Mouse (Mus musculus) limb, embryonic 12.5 days (tissue): ENCODE measurements around the gene Smtn. TPM values are rescaled to one million over a fixed set of nuclear protein-coding genes. Genes with fewer than 3 reads are reported as not detected.
A peak's percentile ranks its signal among the peaks of the same experiment; 100 is the strongest.

Experiments
- ATAC-seq: fragments of 200-750 bp; cut with Nextera tagmentation; 2 replicates; pipeline ENCODE4 v1.8.0; 2017; ENCODE audit warnings: low read depth, moderate TSS enrichment; ENCODE audit not compliant: insufficient number of reproducible peaks, insufficient read depth, low FRiP score, low TSS enrichment
- H3K27ac ChIP-seq: fragments of 300-500 bp; sonication (generic); 2 replicates; pipeline ENCODE4 v1.5.1; 2016; ENCODE audit warnings: mild to moderate bottlenecking, moderate library complexity
- H3K27me3 ChIP-seq: fragments of 300-500 bp; sonication (generic); 2 replicates; pipeline ENCODE4 v1.6.1; 2016; ENCODE audit warnings: mild to moderate bottlenecking, moderate library complexity
- H3K36me3 ChIP-seq: fragments of 300-500 bp; sonication (generic); 2 replicates; pipeline ENCODE4 v1.6.1; 2016; ENCODE audit warnings: mild to moderate bottlenecking, moderate library complexity
- H3K4me1 ChIP-seq: fragments of 300-500 bp; sonication (generic); replicated peaks from 2 replicates; pipeline ENCODE4 v1.6.1; 2016
- H3K4me2 ChIP-seq: fragments of 300-500 bp; sonication (generic); 2 replicates; pipeline ENCODE4 v1.6.1; 2016; ENCODE audit warnings: mild to moderate bottlenecking, moderate library complexity
- H3K4me3 ChIP-seq: fragments of 300-500 bp; sonication (generic); replicated peaks from 2 replicates; pipeline ENCODE4 v1.5.1; 2016; ENCODE audit warnings: mild to moderate bottlenecking
- H3K9ac ChIP-seq: fragments of 300-500 bp; sonication (generic); replicated peaks from 2 replicates; pipeline ENCODE4 v1.6.1; 2016; ENCODE audit warnings: mild to moderate bottlenecking, moderate library complexity
- H3K9me3 ChIP-seq: fragments of 300-500 bp; sonication (generic); 2 replicates; pipeline ENCODE4 v1.6.1; 2016; ENCODE audit warnings: mild to moderate bottlenecking, moderate library complexity
- WGBS: fragments of 180-500 bp; shearing (Covaris S2); methylation state at CpG from one replicate; pipeline ENCODE4 v1.1.7; 2016; 5-methylcytosine and 5-hydroxymethylcytosine counted together
- polyA plus RNA-seq: library from polyadenylated mRNA; unstranded; fragments of >200 nt; fragmentation: Nextera tagmentation; extraction: Ambion mirVana; gene quantifications from 2 replicates; pipeline ENCODE4 v1.2.1, GENCODE M21; 2016

Smtn gene
- polyA plus RNA-seq, 1 experiment from 2014 or later = 46.4 TPM

GRCm38 (mm10) chr11:3517846-3518732, 22.3 kb downstream of the Smtn start:
- Histone ChIP-seq H3K4me3 (peak overlapping the region; percentile 40), H3K9ac (no peak overlapping the region)
- no peak; the same call in 1 of the 2 replicates for ATAC-seq

GRCm38 (mm10) chr11:3516859-3517845, 23.3 kb downstream of the Smtn start:
- H3K4me1 ChIP-seq = peaks cover 21% of the 10 kb centered on the region
- peak overlapping the region; percentile 85 for H3K4me2 ChIP-seq
- H3K4me3 ChIP-seq = peak overlapping the region; percentile 40
- peaks cover 35% of the 10 kb centered on the region for H3K27me3 ChIP-seq
- WGBS = 3% methylated on average over 50 of the region's 50 CpGs
- H3K9me3 ChIP-seq = no peaks in the 10 kb centered on the region
- H3K9ac ChIP-seq = peak overlapping the region; percentile 44; the same call in 1 of the 2 replicates
- no peak overlapping the region for H3K27ac ChIP-seq
- ATAC-seq = peak; percentile 28
- H3K36me3 ChIP-seq = peaks cover 34% of the 10 kb centered on the region

More at GRCm38 (mm10) chr11:3517846-3518732, 22.3 kb downstream of the Smtn start:
- H3K27ac ChIP-seq = no peak overlapping the region
- WGBS = 61% methylated on average over 13 of the region's 13 CpGs
- H3K27me3 ChIP-seq = peaks cover 35% of the 10 kb centered on the region
- H3K4me1 ChIP-seq = peaks cover 21% of the 10 kb centered on the region
- H3K9me3 ChIP-seq = no peaks in the 10 kb centered on the region
- H3K36me3 ChIP-seq = peaks cover 43% of the 10 kb centered on the region
- H3K4me2 ChIP-seq = peak overlapping the region; percentile 85

- ATAC-seq = no peak
- no peak overlapping the region for H3K4me3 ChIP-seq
- H3K4me2 ChIP-seq = no peak overlapping the region
- 70% methylated on average over 5 of the region's 5 CpGs for WGBS
- no peaks in the 10 kb centered on the region for H3K9me3 ChIP-seq
- H3K36me3 ChIP-seq = peaks cover 24% of the 10 kb centered on the region
- peaks cover 21% of the 10 kb centered on the region for H3K4me1 ChIP-seq
- H3K27me3 ChIP-seq = peaks cover 35% of the 10 kb centered on the region
- no peak overlapping the region for H3K9ac ChIP-seq
- no peak overlapping the region for H3K27ac ChIP-seq
Measured at GRCm38 (mm10) chr11:3516121-3516520, 24.3 kb downstream of the Smtn start.

- peaks cover 35% of the 10 kb centered on the region for H3K27me3 ChIP-seq
- no peak overlapping the region for H3K27ac ChIP-seq
- H3K9ac ChIP-seq = 0 out of 2 replicates have a peak overlapping the region, but pooled peaks have one; percentile 70
- H3K9me3 ChIP-seq = no peaks in the 10 kb centered on the region
- 76% methylated on average over 4 of the region's 4 CpGs for WGBS
- ATAC-seq = no peak
- H3K36me3 ChIP-seq = peaks cover 19% of the 10 kb centered on the region
- H3K4me3 ChIP-seq = peak overlapping the region; percentile 57
- H3K4me2 ChIP-seq = peak overlapping the region; percentile 65
- H3K4me1 ChIP-seq = peaks cover 21% of the 10 kb centered on the region
Measured at GRCm38 (mm10) chr11:3515637-3516036, 24.8 kb downstream of the Smtn start.

- peaks cover 15% of the 10 kb centered on the region for H3K36me3 ChIP-seq
- H3K9ac ChIP-seq = peak overlapping the region; percentile 70
- peak overlapping the region; percentile 65 for H3K4me2 ChIP-seq
- no peaks in the 10 kb centered on the region for H3K9me3 ChIP-seq
- 11% methylated on average over 4 of the region's 4 CpGs for WGBS
- peaks cover 35% of the 10 kb centered on the region for H3K27me3 ChIP-seq
- peaks cover 21% of the 10 kb centered on the region for H3K4me1 ChIP-seq
- ATAC-seq = no peak
- H3K27ac ChIP-seq = no peak overlapping the region
- peak overlapping the region; percentile 57 for H3K4me3 ChIP-seq
Measured at GRCm38 (mm10) chr11:3515216-3515615, 25.2 kb downstream of the Smtn start.

GRCm38 (mm10) chr11:3514529-3515054, 25.8 kb downstream of the Smtn start, which contains the start of gene Selenom:
Selenom (plus strand) TSS chr11:3514684.
- no peak within 1 kb of the TSS for H3K27ac ChIP-seq
- H3K9me3 ChIP-seq = no peaks in the 10 kb centered on the region
- peak within 1 kb of the TSS; percentile 70 for H3K9ac ChIP-seq
- ATAC-seq = peak; percentile 68
- peaks cover 35% of the 10 kb centered on the region for H3K27me3 ChIP-seq
- peaks cover 8% of the 10 kb centered on the region for H3K36me3 ChIP-seq
- under 1% methylated on average over 26 of the region's 26 CpGs for WGBS
- peaks cover 21% of the 10 kb centered on the region for H3K4me1 ChIP-seq
- peak within 1 kb of the TSS; percentile 57 for H3K4me3 ChIP-seq
- peak within 1 kb of the TSS; percentile 65 for H3K4me2 ChIP-seq

GRCm38 (mm10) chr11:3513291-3513690, 27.1 kb downstream of the Smtn start:
- H3K9me3 ChIP-seq = no peaks in the 10 kb centered on the region
- no peak for ATAC-seq
- no peak overlapping the region for H3K9ac ChIP-seq
- no peak overlapping the region for H3K4me2 ChIP-seq
- H3K4me3 ChIP-seq = no peak overlapping the region
- H3K27ac ChIP-seq = no peak overlapping the region
- peaks cover 21% of the 10 kb centered on the region for H3K4me1 ChIP-seq
- H3K27me3 ChIP-seq = peaks cover 35% of the 10 kb centered on the region
- WGBS = 84% methylated on average over 6 of the region's 6 CpGs
- no peaks in the 10 kb centered on the region for H3K36me3 ChIP-seq

- 77% methylated on average over 2 of the region's 2 CpGs for WGBS
- Histone ChIP-seq H3K36me3 (no peaks in the 10 kb centered on the region), H3K4me1 (0 out of 2 replicates have a peak, but pooled peaks cover 3% of the 10 kb centered on the region), H3K4me3 (no peak overlapping the region), H3K9ac (no peak overlapping the region), H3K27ac (no peak overlapping the region), H3K27me3 (peaks cover 13% of the 10 kb centered on the region), H3K9me3 (no peaks in the 10 kb centered on the region), H3K4me2 (no peak overlapping the region)
- no peak for ATAC-seq
Measured at GRCm38 (mm10) chr11:3510321-3510720, 30.1 kb downstream of the Smtn start.

- Histone ChIP-seq H3K4me1 (no peaks in the 10 kb centered on the region), H3K9ac (no peak overlapping the region)
Measured at GRCm38 (mm10) chr11:3509181-3510085, 31.0 kb downstream of the Smtn start.

GRCm38 (mm10) chr11:3508226-3508625, 32.2 kb downstream of the Smtn start:
- H3K27ac ChIP-seq = no peak overlapping the region
- no peak for ATAC-seq
- peaks cover 12% of the 10 kb centered on the region for H3K27me3 ChIP-seq
- no peaks in the 10 kb centered on the region for H3K36me3 ChIP-seq
- no peak overlapping the region for H3K4me3 ChIP-seq
- no peaks in the 10 kb centered on the region for H3K9me3 ChIP-seq
- no peak overlapping the region for H3K4me2 ChIP-seq
- no peaks in the 10 kb centered on the region for H3K4me1 ChIP-seq
- 50% methylated on average over 7 of the region's 7 CpGs for WGBS
- H3K9ac ChIP-seq = no peak overlapping the region

More at GRCm38 (mm10) chr11:3509181-3510085, 31.0 kb downstream of the Smtn start:
- 70% methylated on average over 8 of the region's 8 CpGs for WGBS
- no peak overlapping the region for H3K27ac ChIP-seq
- H3K27me3 ChIP-seq = peaks cover 7% of the 10 kb centered on the region; the same call in 1 of the 2 replicates
- no peaks in the 10 kb centered on the region for H3K9me3 ChIP-seq
- no peak for ATAC-seq
- H3K36me3 ChIP-seq = no peaks in the 10 kb centered on the region
- H3K4me2 ChIP-seq = no peak overlapping the region
- H3K4me3 ChIP-seq = no peak overlapping the region
